Mouse (Mus musculus) CH12.LX (cell line): ENCODE measurements at regions not wholly inside any gene's neighbourhood (a gene's known extent, or its start where the extent isn't known, plus 50 kb on each side); places are given as distances from the start of the nearest gene placed in this dataset.

Source experiments
- BHLHE40 ChIP-seq: IDR thresholded peaks from 2 replicates; pipeline ENCODE4 v1.6.1; 2011; ENCODE audit warnings: mild to moderate bottlenecking, low read depth, low read length, improper control_type of control experiment
- CTCF ChIP-seq, 2 experiments: IDR thresholded peaks in 1 of 2; conservative IDR thresholded peaks in 1 of 2; 2 replicates each; pipeline ENCODE4 v1.5.1; 2011 to 2012; ENCODE audit warnings: low read depth in 2 of 2, low read length in 2 of 2, improper control_type of control experiment in 1 of 2, inconsistent platforms in 1 of 2, mild to moderate bottlenecking in 1 of 2, moderate library complexity in 1 of 2
- MAFK ChIP-seq: IDR thresholded peaks from 2 replicates; pipeline ENCODE4 v1.6.1; 2011; ENCODE audit warnings: low read length, improper control_type of control experiment; ENCODE audit not compliant: insufficient replicate concordance
- POLR2A ChIP-seq: IDR thresholded peaks from 2 replicates; pipeline ENCODE4 v1.6.1; 2011; ENCODE audit warnings: low read depth, mild to moderate bottlenecking, improper control_type of control experiment, low read length
- RCOR1 ChIP-seq: conservative IDR thresholded peaks from 2 replicates; pipeline ENCODE4 v1.6.1; 2012; ENCODE audit warnings: low read depth, mild to moderate bottlenecking, inconsistent platforms, low read length, improper control_type of control experiment
- TCF12 ChIP-seq: IDR thresholded peaks from 2 replicates; pipeline ENCODE4 v1.6.1; 2014; ENCODE audit warnings: low read depth, mild to moderate bottlenecking, inconsistent platforms, low read length, improper control_type of control experiment
- USF1 ChIP-seq: IDR thresholded peaks from 2 replicates; pipeline ENCODE4 v1.6.1; 2014; ENCODE audit warnings: low read depth, mild to moderate bottlenecking, inconsistent platforms, low read length, improper control_type of control experiment

GRCm38 (mm10) chr7:26008056-26008455, 53.2 kb upstream of the Cyp2b13 start:
- TF ChIP-seq CTCF (conservative IDR thresholded peaks at IDR 0.05 in 1 of 2, IDR thresholded peaks at IDR 0.05 in 1 of 2; ENCODE audit: low read depth in 2 of 2, low read length in 2 of 2) (no peak), TCF12 (no peak), MAFK (no peak), USF1 (no peak), POLR2A (no peak), RCOR1 (no peak), BHLHE40 (no peak)
